Mouse (Mus musculus) MEL (cell line): ENCODE results near the gene Ndel1.

Source experiments
- CHD2 ChIP-seq: IDR thresholded peaks from 2 replicates; pipeline ENCODE4 v1.6.1; 2011; ENCODE audit warnings: low read length, improper control_type of control experiment
- CTCF ChIP-seq, 3 experiments: IDR thresholded peaks in 2 of 3; conservative IDR thresholded peaks in 1 of 3; 2 replicates each; pipeline ENCODE4 v1.5.1; 2011 to 2012; ENCODE audit warnings: low read length in 3 of 3, low read depth in 2 of 3, mild to moderate bottlenecking in 2 of 3, improper control_type of control experiment in 1 of 3, inconsistent platforms in 1 of 3, mixed read lengths in 1 of 3, moderate library complexity in 1 of 3; ENCODE audit not compliant: control insufficient read depth in 1 of 3, insufficient read depth in 1 of 3, poor library complexity in 1 of 3, severe bottlenecking in 1 of 3
- HCFC1 ChIP-seq: IDR thresholded peaks from 2 replicates; pipeline ENCODE4 v1.6.1; 2012; ENCODE audit warnings: low read depth, mild to moderate bottlenecking, inconsistent platforms, low read length, improper control_type of control experiment, moderate library complexity
- MAZ ChIP-seq: IDR thresholded peaks from 2 replicates; pipeline ENCODE4 v1.6.1; 2012; ENCODE audit warnings: low read depth, mild to moderate bottlenecking, inconsistent platforms, low read length, improper control_type of control experiment
- POLR2A ChIP-seq, 2 experiments: IDR thresholded peaks; 2 replicates each; pipeline ENCODE4 v1.6.1; 2011 to 2012; ENCODE audit warnings: low read length in 2 of 2, mild to moderate bottlenecking in 2 of 2, control low read depth in 1 of 2, improper control_type of control experiment in 1 of 2, low read depth in 1 of 2, moderate library complexity in 1 of 2; ENCODE audit not compliant: control insufficient read depth in 1 of 2, insufficient read depth in 1 of 2, poor library complexity in 1 of 2
- POLR2AphosphoS2 ChIP-seq: IDR thresholded peaks from 2 replicates; pipeline ENCODE4 v1.6.1; 2011; ENCODE audit warnings: low read length, improper control_type of control experiment
- RCOR1 ChIP-seq: IDR thresholded peaks from 2 replicates; pipeline ENCODE4 v1.6.1; 2012; ENCODE audit warnings: low read depth, mild to moderate bottlenecking, inconsistent platforms, low read length, improper control_type of control experiment
- SIN3A ChIP-seq: IDR thresholded peaks from 2 replicates; pipeline ENCODE4 v1.6.1; 2012; ENCODE audit warnings: low read length, improper control_type of control experiment, inconsistent platforms
- TBP ChIP-seq: IDR thresholded peaks from 2 replicates; pipeline ENCODE4 v1.8.0; 2011; ENCODE audit warnings: low read depth, low read length, improper control_type of control experiment
- USF2 ChIP-seq, 2 experiments: IDR thresholded peaks; 2 replicates each; pipeline ENCODE4 v1.6.1; 2011 to 2012; ENCODE audit warnings: improper control_type of control experiment in 2 of 2, low read length in 2 of 2, borderline replicate concordance in 1 of 2, inconsistent platforms in 1 of 2, low read depth in 1 of 2, mild to moderate bottlenecking in 1 of 2; ENCODE audit not compliant: insufficient read depth in 1 of 2
- ZC3H11A ChIP-seq: IDR thresholded peaks from 2 replicates; pipeline ENCODE4 v1.6.1; 2012; ENCODE audit warnings: low read depth, mild to moderate bottlenecking, inconsistent platforms, low read length, improper control_type of control experiment
- ZNF384 ChIP-seq: IDR thresholded peaks from 2 replicates; pipeline ENCODE4 v1.6.1; 2012; ENCODE audit warnings: low read depth, mild to moderate bottlenecking, inconsistent platforms, low read length, improper control_type of control experiment

DNA sequence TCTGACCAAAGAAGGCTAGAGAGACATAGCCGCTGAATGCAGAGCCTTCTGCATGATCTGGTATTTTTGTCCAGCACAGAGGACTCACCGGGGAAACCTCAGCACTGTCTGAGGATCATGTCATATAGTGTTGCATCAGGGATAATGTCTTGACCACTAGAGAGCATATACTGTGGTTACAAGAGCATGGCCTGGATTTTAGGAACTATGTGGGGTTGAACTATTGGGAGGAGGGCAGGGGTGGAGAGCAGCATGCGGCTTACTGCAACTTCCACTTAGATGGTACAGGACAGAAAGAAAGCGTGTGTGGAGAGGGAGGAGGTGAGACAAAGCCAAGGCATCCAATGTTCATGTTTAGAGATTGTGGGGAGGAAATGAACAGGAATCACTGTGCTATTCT lies 42.9 kb upstream of the Ndel1 start:
- no peak for TF ChIP-seq CTCF (IDR thresholded peaks at IDR 0.05 in 2 of 3, conservative IDR thresholded peaks at IDR 0.05 in 1 of 3; ENCODE audit: control insufficient read depth in 1 of 3, insufficient read depth in 1 of 3, low read depth in 2 of 3, low read length in 3 of 3, poor library complexity in 1 of 3, severe bottlenecking in 1 of 3)
- no peak for TF ChIP-seq USF2 (IDR thresholded peaks at IDR 0.05; ENCODE audit: borderline replicate concordance in 1 of 2, insufficient read depth in 1 of 2, low read depth in 1 of 2, low read length in 2 of 2)
- no peak for TF ChIP-seq POLR2A (IDR thresholded peaks at IDR 0.05; ENCODE audit: control insufficient read depth in 1 of 2, insufficient read depth in 1 of 2, low read depth in 1 of 2, low read length in 2 of 2, poor library complexity in 1 of 2)
- TF ChIP-seq ZC3H11A = no peak
- TF ChIP-seq TBP = no peak
- no peak for TF ChIP-seq RCOR1
- no peak for TF ChIP-seq CHD2
- TF ChIP-seq ZNF384 = no peak
- TF ChIP-seq SIN3A = no peak
- no peak for TF ChIP-seq MAZ
- no peak for TF ChIP-seq POLR2AphosphoS2
- TF ChIP-seq HCFC1 = no peak
